Mouse (Mus musculus) limb, embryonic 14.5 days (tissue): ENCODE measurements at regions not wholly inside any gene's neighbourhood (a gene's known extent, or its start where the extent isn't known, plus 50 kb on each side); places are given as distances from the start of the nearest gene placed in this dataset.

Experiments used
- ATAC-seq: fragments of 200-750 bp; cut with Nextera tagmentation; 2 replicates; pipeline ENCODE4 v1.8.0; 2017; ENCODE audit warnings: low read depth, moderate number of reproducible peaks, moderate TSS enrichment; ENCODE audit not compliant: low FRiP score
- DNase-seq: peaks from one replicate; pipeline ENCODE4 v3.0.0-alpha.2; 2015; ENCODE audit warnings: low spot score
- H3K27ac ChIP-seq: fragments of 300-500 bp; sonication (generic); replicated peaks from 2 replicates; pipeline ENCODE4 v1.5.1; 2014; ENCODE audit warnings: low read depth, mild to moderate bottlenecking, low read length, moderate library complexity, mixed read lengths
- H3K27me3 ChIP-seq: fragments of 300-500 bp; sonication (generic); 2 replicates; pipeline ENCODE4 v1.6.1; 2014; ENCODE audit warnings: low read length, mixed read lengths; ENCODE audit not compliant: control insufficient read depth, insufficient read depth
- H3K36me3 ChIP-seq: fragments of 300-500 bp; sonication (generic); 2 replicates; pipeline ENCODE4 v1.6.1; 2014; ENCODE audit warnings: mild to moderate bottlenecking, low read length, moderate library complexity, mixed read lengths; ENCODE audit not compliant: control insufficient read depth, insufficient read depth
- H3K4me1 ChIP-seq: fragments of 300-500 bp; sonication (generic); 2 replicates; pipeline ENCODE4 v1.6.1; 2014; ENCODE audit warnings: antibody characterized with exemption, low read length, mixed read lengths; ENCODE audit not compliant: control insufficient read depth, insufficient read depth
- H3K4me2 ChIP-seq: fragments of 300-500 bp; sonication (generic); replicated peaks from 2 replicates; pipeline ENCODE4 v1.6.1; 2014; ENCODE audit warnings: low read depth, mild to moderate bottlenecking, low read length, moderate library complexity; ENCODE audit not compliant: severe bottlenecking
- H3K4me3 ChIP-seq: fragments of 300-500 bp; sonication (generic); replicated peaks from 2 replicates; pipeline ENCODE4 v1.5.1; 2014; ENCODE audit warnings: low read length
- H3K9ac ChIP-seq: fragments of 300-500 bp; sonication (generic); 2 replicates; pipeline ENCODE4 v1.6.1; 2014; ENCODE audit warnings: mild to moderate bottlenecking, low read depth, low read length, moderate library complexity; ENCODE audit not compliant: severe bottlenecking
- H3K9me3 ChIP-seq: fragments of 300-500 bp; sonication (generic); 2 replicates; pipeline ENCODE4 v1.6.1; 2016; ENCODE audit warnings: low read length; ENCODE audit not compliant: control insufficient read depth
- POLR2A ChIP-seq: fragments of 200-500 bp; IDR thresholded peaks from 2 replicates; pipeline ENCODE4 v1.8.0; 2012; ENCODE audit warnings: inconsistent platforms, mild to moderate bottlenecking, moderate library complexity, borderline replicate concordance; ENCODE audit not compliant: insufficient read depth, insufficient read length; ENCODE audit errors: extremely low read depth
- WGBS: fragments of 180-500 bp; shearing (Covaris S2); extraction: QIAGEN DNeasy Blood & Tissue Kit; methylation state at CpG from one replicate; pipeline ENCODE4 v1.1.7; 2014; 5-methylcytosine and 5-hydroxymethylcytosine counted together

GRCm38 (mm10) chr13:101954521-101954920 lies 186.5 kb upstream of the Pik3r1 start:
- ATAC-seq (no peak), DNase-seq (no peak)
- H3K9me3 ChIP-seq = no peaks in the 10 kb centered on the region
- no peak overlapping the region for H3K4me3 ChIP-seq
- WGBS = 88% methylated on average over 3 of the region's 3 CpGs
- TF ChIP-seq POLR2A = no peak
- no peak overlapping the region for H3K9ac ChIP-seq
- H3K36me3 ChIP-seq = no peaks in the 10 kb centered on the region
- H3K4me2 ChIP-seq = no peak overlapping the region
- peaks cover 5% of the 10 kb centered on the region; the same call in 1 of the 2 replicates for H3K4me1 ChIP-seq
- no peaks in the 10 kb centered on the region for H3K27me3 ChIP-seq
- no peak overlapping the region for H3K27ac ChIP-seq

GRCm38 (mm10) chr13:101955806-101956418 lies 187.9 kb upstream of the Pik3r1 start:
- no peak overlapping the region for H3K27ac ChIP-seq
- ATAC-seq = no peak

DNA sequence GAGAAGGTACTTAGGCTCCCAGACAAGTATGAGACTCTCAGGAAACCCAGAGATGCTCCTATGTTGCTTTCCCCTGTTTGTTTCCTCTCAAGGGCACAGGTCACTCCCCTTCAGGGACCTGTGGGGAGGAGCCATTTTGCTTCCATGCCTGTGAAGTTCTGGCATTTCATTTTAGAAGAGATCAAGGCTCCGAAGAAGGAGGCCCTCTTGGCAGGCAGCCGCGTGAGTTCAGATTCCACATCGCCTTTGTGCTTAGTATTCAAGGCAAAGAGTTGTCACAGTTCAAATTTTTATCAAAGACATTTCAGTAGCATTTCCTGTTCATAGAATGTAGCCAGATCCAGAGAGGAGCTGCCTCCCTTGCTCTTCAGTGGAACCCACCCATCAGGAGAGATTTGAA lies 189.8 kb upstream of the Pik3r1 start:
- TF ChIP-seq POLR2A = no peak
- H3K9me3 ChIP-seq = no peaks in the 10 kb centered on the region
- no peaks in the 10 kb centered on the region for H3K36me3 ChIP-seq
- H3K4me1 ChIP-seq = 0 out of 2 replicates have a peak, but pooled peaks cover 3% of the 10 kb centered on the region
- no peaks in the 10 kb centered on the region for H3K27me3 ChIP-seq
- H3K27ac ChIP-seq = no peak overlapping the region
- WGBS = 76% methylated on average over 4 of the region's 4 CpGs
- DNase-seq (no peak), ATAC-seq (no peak)
- no peak overlapping the region for H3K4me2 ChIP-seq
- H3K9ac ChIP-seq = no peak overlapping the region
- H3K4me3 ChIP-seq = no peak overlapping the region

More at GRCm38 (mm10) chr13:101955806-101956418, 187.9 kb upstream of the Pik3r1 start:
- no peak for DNase-seq
- H3K27me3 ChIP-seq = no peaks in the 10 kb centered on the region
- no peak overlapping the region for H3K4me2 ChIP-seq
- WGBS = 70% methylated on average over 7 of the region's 7 CpGs
- H3K9ac ChIP-seq = no peak overlapping the region
- no peaks in the 10 kb centered on the region for H3K36me3 ChIP-seq
- H3K4me1 ChIP-seq = 0 out of 2 replicates have a peak, but pooled peaks cover 3% of the 10 kb centered on the region
- no peak for TF ChIP-seq POLR2A
- no peak overlapping the region for H3K4me3 ChIP-seq
- H3K9me3 ChIP-seq = no peaks in the 10 kb centered on the region

DNA sequence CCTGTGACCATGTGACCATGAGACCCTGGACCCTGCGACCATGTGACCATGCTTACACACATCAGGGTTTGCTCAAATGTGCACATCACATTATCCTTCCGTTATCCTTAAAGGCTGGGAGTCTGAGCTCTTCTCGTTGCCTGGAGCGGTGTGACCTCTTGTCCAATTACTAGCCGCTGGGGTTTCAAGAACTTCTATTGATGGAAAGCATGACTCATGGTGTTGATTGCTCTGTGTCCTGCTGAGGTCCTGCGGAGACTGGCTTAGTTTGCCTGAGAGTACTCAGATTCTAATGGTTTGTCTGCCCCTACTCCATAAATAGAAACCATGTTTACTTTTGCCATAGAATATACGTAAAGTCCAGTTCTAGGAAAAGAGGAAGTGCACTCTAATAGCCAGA lies 197.5 kb upstream of the Pik3r1 start:
- Histone ChIP-seq H3K4me3 (no peak overlapping the region), H3K27ac (no peak overlapping the region), H3K9me3 (no peaks in the 10 kb centered on the region), H3K36me3 (no peaks in the 10 kb centered on the region), H3K9ac (no peak overlapping the region), H3K27me3 (no peaks in the 10 kb centered on the region), H3K4me1 (peaks cover 8% of the 10 kb centered on the region), H3K4me2 (no peak overlapping the region)
- ATAC-seq (no peak), DNase-seq (no peak)
- WGBS = 71% methylated on average over 7 of the region's 7 CpGs
- no peak for TF ChIP-seq POLR2A

GRCm38 (mm10) chr13:101966799-101967397 lies 198.9 kb upstream of the Pik3r1 start:
- WGBS = 35% methylated on average over 8 of the region's 8 CpGs
- peak; percentile 38 for DNase-seq
- Histone ChIP-seq H3K36me3 (no peaks in the 10 kb centered on the region), H3K9me3 (no peaks in the 10 kb centered on the region), H3K27ac (no peak overlapping the region), H3K9ac (no peak overlapping the region), H3K27me3 (no peaks in the 10 kb centered on the region), H3K4me1 (peaks cover 8% of the 10 kb centered on the region), H3K4me3 (no peak overlapping the region), H3K4me2 (no peak overlapping the region)
- TF ChIP-seq POLR2A = no peak
- peak; percentile 50; the same call in 1 of the 2 replicates for ATAC-seq
